Mouse (Mus musculus) forebrain, embryonic 10.5 days (tissue): Measurements from ENCODE around the gene H2-M10.2. TPM values are rescaled to one million over a fixed set of nuclear protein-coding genes. Genes with fewer than 3 reads are reported as not detected.
A peak's percentile ranks its signal among the peaks of the same experiment; 100 is the strongest.
"Not testable (repeated sequence)": the region's sequence is repeated elsewhere in the genome, so short reads cannot be mapped to it uniquely, and the experiment has no call there.

Source experiments
- DNase-seq: peaks from one replicate; pipeline ENCODE4 v3.0.0-alpha.2; 2017; ENCODE audit warnings: low spot score; ENCODE audit errors: extremely low spot score
- H3K27ac ChIP-seq: fragments of 300-500 bp; sonication (generic); 2 replicates; pipeline ENCODE4 v1.5.1; 2016; ENCODE audit warnings: mild to moderate bottlenecking
- H3K27me3 ChIP-seq: fragments of 300-500 bp; sonication (generic); 2 replicates; pipeline ENCODE4 v1.6.1; 2016; ENCODE audit warnings: mild to moderate bottlenecking; ENCODE audit not compliant: poor library complexity, severe bottlenecking
- H3K36me3 ChIP-seq: fragments of 300-500 bp; sonication (generic); replicated peaks from 2 replicates; pipeline ENCODE4 v1.6.1; 2016; ENCODE audit warnings: mild to moderate bottlenecking, moderate library complexity
- H3K4me1 ChIP-seq: fragments of 300-500 bp; sonication (generic); 2 replicates; pipeline ENCODE4 v1.6.1; 2016
- H3K4me3 ChIP-seq: fragments of 300-500 bp; sonication (generic); 2 replicates; pipeline ENCODE4 v1.5.1; 2016; ENCODE audit warnings: mild to moderate bottlenecking, moderate library complexity
- H3K9me3 ChIP-seq: fragments of 300-500 bp; sonication (generic); 2 replicates; pipeline ENCODE4 v1.6.1; 2016; ENCODE audit warnings: mild to moderate bottlenecking, moderate library complexity
- WGBS: fragments of 180-500 bp; shearing (Covaris S2); methylation state at CpG from one replicate; pipeline ENCODE4 v1.1.7; 2016; 5-methylcytosine and 5-hydroxymethylcytosine counted together
- polyA plus RNA-seq: library from polyadenylated mRNA; unstranded; fragments of >200 nt; fragmentation: Nextera tagmentation; extraction: Ambion mirVana; gene quantifications from 2 replicates; pipeline ENCODE4 v1.2.1, GENCODE M21; 2016

Gene H2-M10.2
- polyA plus RNA-seq: 0.21 TPM in 1 of 2 replicates, not detected in the other

- DNase-seq: no peak
- H3K4me3 ChIP-seq: no peak within 1 kb of the TSS
- H3K27ac ChIP-seq: no peak within 1 kb of the TSS
- H3K9me3 ChIP-seq: peaks cover 11% of the 10 kb centered on the region; the same call in 1 of the 2 replicates
- 96% methylated on average over 2 of the region's 2 CpGs for WGBS
- H3K4me1 ChIP-seq: no peaks in the 10 kb centered on the region
- H3K36me3 ChIP-seq: peaks cover 19% of the 10 kb centered on the region
- no peaks in the 10 kb centered on the region for H3K27me3 ChIP-seq
Measured at GRCm38 (mm10) chr17:36286390-36286789, at the start of gene H2-M10.2. Gene H2-M10.2 (minus strand): TSS chr17:36286490.

GRCm38 (mm10) chr17:36326055-36326454, 39.8 kb upstream of the H2-M10.2 start, which contains the start of gene H2-M10.1:
Gene H2-M10.1 (minus strand): TSS chr17:36326155.
- no peak within 1 kb of the TSS for H3K27ac ChIP-seq
- no peaks in the 10 kb centered on the region for H3K27me3 ChIP-seq
- H3K36me3 ChIP-seq: no peaks in the 10 kb centered on the region
- WGBS: 90% methylated on average over 4 of the region's 4 CpGs
- DNase-seq: no peak
- no peaks in the 10 kb centered on the region for H3K4me1 ChIP-seq
- no peaks in the 10 kb centered on the region for H3K9me3 ChIP-seq
- no peak within 1 kb of the TSS for H3K4me3 ChIP-seq

GRCm38 (mm10) chr17:36315689-36316253, 29.5 kb upstream of the H2-M10.2 start:
- 28% methylated on average over 5 of the region's 5 CpGs for WGBS

GRCm38 (mm10) chr17:36315041-36315688, 28.9 kb upstream of the H2-M10.2 start:
- 0 out of 2 replicates have a peak, but pooled peaks cover 9% of the 10 kb centered on the region for H3K27me3 ChIP-seq
- peak overlapping the region; percentile 85 for H3K27ac ChIP-seq
- peak overlapping the region; percentile 62 for H3K4me3 ChIP-seq
- peaks cover 9% of the 10 kb centered on the region for H3K4me1 ChIP-seq
- H3K36me3 ChIP-seq: no peaks in the 10 kb centered on the region
- H3K9me3 ChIP-seq: no peaks in the 10 kb centered on the region
- DNase-seq: peak; percentile 65
- WGBS: under 1% methylated on average over 19 of the region's 19 CpGs

More at GRCm38 (mm10) chr17:36315689-36316253, 29.5 kb upstream of the H2-M10.2 start:
- no peak for DNase-seq
- peak overlapping the region; percentile 62 for H3K4me3 ChIP-seq
- peak overlapping the region; percentile 85 for H3K27ac ChIP-seq
- H3K36me3 ChIP-seq: no peaks in the 10 kb centered on the region
- peaks cover 9% of the 10 kb centered on the region for H3K4me1 ChIP-seq
- no peaks in the 10 kb centered on the region for H3K9me3 ChIP-seq
- H3K27me3 ChIP-seq: 0 out of 2 replicates have a peak, but pooled peaks cover 9% of the 10 kb centered on the region

GRCm38 (mm10) chr17:36314511-36314910, 28.2 kb upstream of the H2-M10.2 start:
- peak; percentile 33 for DNase-seq
- 3% methylated on average over 9 of the region's 9 CpGs for WGBS
- peak overlapping the region; percentile 85 for H3K27ac ChIP-seq

GRCm38 (mm10) chr17:36309293-36309692, 23.0 kb upstream of the H2-M10.2 start:
- 36% methylated on average over 1 of the region's 1 CpGs for WGBS

More at GRCm38 (mm10) chr17:36314511-36314910, 28.2 kb upstream of the H2-M10.2 start:
- H3K4me1 ChIP-seq: peaks cover 9% of the 10 kb centered on the region
- peak overlapping the region; percentile 62 for H3K4me3 ChIP-seq
- no peaks in the 10 kb centered on the region for H3K9me3 ChIP-seq
- no peaks in the 10 kb centered on the region for H3K36me3 ChIP-seq
- 0 out of 2 replicates have a peak, but pooled peaks cover 9% of the 10 kb centered on the region for H3K27me3 ChIP-seq

GRCm38 (mm10) chr17:36308855-36309254, 22.6 kb upstream of the H2-M10.2 start:
- not testable (repeated sequence) for H3K27ac ChIP-seq, H3K4me3 ChIP-seq, H3K36me3 ChIP-seq, H3K4me1 ChIP-seq, H3K9me3 ChIP-seq, H3K27me3 ChIP-seq
- DNase-seq: peak; percentile 54
- WGBS: 2% methylated on average over 3 of the region's 3 CpGs

More at GRCm38 (mm10) chr17:36309293-36309692, 23.0 kb upstream of the H2-M10.2 start:
- no peak overlapping the region for H3K27ac ChIP-seq
- H3K4me3 ChIP-seq: no peak overlapping the region
- H3K27me3 ChIP-seq: no peaks in the 10 kb centered on the region
- H3K9me3 ChIP-seq: no peaks in the 10 kb centered on the region
- H3K36me3 ChIP-seq: no peaks in the 10 kb centered on the region
- no peak for DNase-seq
- no peaks in the 10 kb centered on the region for H3K4me1 ChIP-seq

GRCm38 (mm10) chr17:36281521-36282245, 4.6 kb downstream of the H2-M10.2 start:
- Histone ChIP-seq H3K9me3 (peaks cover 12% of the 10 kb centered on the region; the same call in 1 of the 2 replicates), H3K4me3 (no peak overlapping the region), H3K27ac (no peak overlapping the region), H3K4me1 (no peaks in the 10 kb centered on the region), H3K27me3 (no peaks in the 10 kb centered on the region), H3K36me3 (peaks cover 62% of the 10 kb centered on the region)
- 92% methylated on average over 4 of the region's 4 CpGs for WGBS
- no peak for DNase-seq

GRCm38 (mm10) chr17:36274776-36275175, 11.5 kb downstream of the H2-M10.2 start:
- 94% methylated on average over 4 of the region's 4 CpGs for WGBS
- Histone ChIP-seq H3K27me3 (no peaks in the 10 kb centered on the region), H3K4me1 (peaks cover 30% of the 10 kb centered on the region), H3K27ac (no peak overlapping the region), H3K4me3 (no peak overlapping the region), H3K9me3 (no peaks in the 10 kb centered on the region), H3K36me3 (peaks cover 69% of the 10 kb centered on the region)
- no peak for DNase-seq

- H3K4me3 ChIP-seq: no peak overlapping the region
- no peaks in the 10 kb centered on the region for H3K9me3 ChIP-seq
- WGBS: 93% methylated on average over 4 of the region's 4 CpGs
- no peaks in the 10 kb centered on the region for H3K27me3 ChIP-seq
- peaks cover 60% of the 10 kb centered on the region for H3K36me3 ChIP-seq
- no peak for DNase-seq
- H3K4me1 ChIP-seq: peaks cover 32% of the 10 kb centered on the region
- no peak overlapping the region for H3K27ac ChIP-seq
Measured at GRCm38 (mm10) chr17:36273796-36274195, 12.5 kb downstream of the H2-M10.2 start.

- no peaks in the 10 kb centered on the region for H3K9me3 ChIP-seq
- peaks cover 60% of the 10 kb centered on the region for H3K36me3 ChIP-seq
- peaks cover 32% of the 10 kb centered on the region for H3K4me1 ChIP-seq
- no peak overlapping the region for H3K27ac ChIP-seq
- peak overlapping the region; percentile 85 for H3K4me3 ChIP-seq
- H3K27me3 ChIP-seq: no peaks in the 10 kb centered on the region
- WGBS: 86% methylated on average over 9 of the region's 9 CpGs
- DNase-seq: no peak
Measured at GRCm38 (mm10) chr17:36272643-36273366, 13.5 kb downstream of the H2-M10.2 start.

- Histone ChIP-seq H3K4me1 (peaks cover 32% of the 10 kb centered on the region), H3K36me3 (peaks cover 63% of the 10 kb centered on the region), H3K4me3 (peak within 1 kb of the TSS; percentile 85), H3K27me3 (no peaks in the 10 kb centered on the region), H3K9me3 (no peaks in the 10 kb centered on the region), H3K27ac (peak within 1 kb of the TSS; percentile 99)
- 2% methylated on average over 43 of the region's 43 CpGs for WGBS
- DNase-seq: peak; percentile 83
Measured at GRCm38 (mm10) chr17:36271586-36272256, 14.6 kb downstream of the H2-M10.2 start, which contains the start of gene Trim39. Gene Trim39 (minus strand): TSS chr17:36272247.
